Mouse (Mus musculus) G1E (cell line): ENCODE measurements around the gene Asb6.

Source experiments
- CTCF ChIP-seq: IDR thresholded peaks from 2 replicates; pipeline ENCODE4 v1.5.1; 2012; ENCODE audit warnings: low read depth, low read length, inconsistent platforms, mixed read lengths
- GATA1 ChIP-seq: IDR thresholded peaks from 2 replicates; pipeline ENCODE4 v1.6.1; 2012; ENCODE audit warnings: borderline replicate concordance, low read length, inconsistent platforms, mixed read lengths

- peak; percentile 95 for TF ChIP-seq CTCF
- no peak for TF ChIP-seq GATA1
Measured at GRCm38 (mm10) chr2:30794179-30795108, 35.7 kb downstream of the Asb6 start.
